Mouse (Mus musculus): ENCODE data around the gene Cfdp1. TPM values are rescaled to one million over a fixed set of nuclear protein-coding genes. Genes with fewer than 3 reads are reported as not detected.

Gene Cfdp1
- polyA plus RNA-seq, 1 experiment = 2.4 TPM

DNA sequence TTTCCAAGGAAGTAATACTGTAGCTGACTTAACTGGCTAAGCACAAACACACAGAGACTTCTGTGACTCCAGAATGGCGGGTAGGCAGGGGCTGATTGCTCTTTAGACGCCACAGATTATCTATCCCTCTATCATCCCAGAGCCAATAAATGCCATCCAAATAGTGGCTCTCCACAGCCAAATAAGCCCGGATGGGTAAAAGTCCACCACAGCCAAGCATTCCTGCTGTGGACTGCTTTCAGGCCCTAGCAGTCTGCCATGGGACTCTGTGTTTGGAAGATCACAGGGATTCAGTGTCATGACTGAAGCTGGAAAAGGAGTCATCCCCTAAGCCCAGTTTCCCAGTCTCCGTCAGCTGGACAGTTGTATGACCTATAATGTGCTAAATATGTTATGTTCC, 126.5 kb downstream of the Cfdp1 start:
- WGBS = 76% methylated on average over 4 of the region's 4 CpGs
- DNase-seq (ENCODE audit: low read depth in 1 of 2, low spot score in 2 of 2) = no peak
- H3K36me3 ChIP-seq (ENCODE audit: control insufficient read depth, insufficient read depth, low read length) = no peaks in the 10 kb centered on the region
- no peak overlapping the region for H3K27ac ChIP-seq (ENCODE audit: insufficient read depth, low read length)
- no peak overlapping the region for H3K4me3 ChIP-seq (ENCODE audit: extremely low read depth, insufficient read depth, insufficient read length)
- H3K4me1 ChIP-seq (ENCODE audit: control insufficient read depth, insufficient read depth, insufficient read length) = peaks cover 6% of the 10 kb centered on the region; the same call in 1 of the 2 replicates
- peaks cover 16% of the 10 kb centered on the region for H3K27me3 ChIP-seq (ENCODE audit: control insufficient read depth, insufficient read depth, low read length)
- TF ChIP-seq POLR2A (IDR thresholded peaks at IDR 0.05; ENCODE audit: low read depth, low read length) (no peak), CTCF (IDR thresholded peaks at IDR 0.05; ENCODE audit: extremely low read depth, insufficient read depth, insufficient read length, insufficient replicate concordance) (no peak)

DNA sequence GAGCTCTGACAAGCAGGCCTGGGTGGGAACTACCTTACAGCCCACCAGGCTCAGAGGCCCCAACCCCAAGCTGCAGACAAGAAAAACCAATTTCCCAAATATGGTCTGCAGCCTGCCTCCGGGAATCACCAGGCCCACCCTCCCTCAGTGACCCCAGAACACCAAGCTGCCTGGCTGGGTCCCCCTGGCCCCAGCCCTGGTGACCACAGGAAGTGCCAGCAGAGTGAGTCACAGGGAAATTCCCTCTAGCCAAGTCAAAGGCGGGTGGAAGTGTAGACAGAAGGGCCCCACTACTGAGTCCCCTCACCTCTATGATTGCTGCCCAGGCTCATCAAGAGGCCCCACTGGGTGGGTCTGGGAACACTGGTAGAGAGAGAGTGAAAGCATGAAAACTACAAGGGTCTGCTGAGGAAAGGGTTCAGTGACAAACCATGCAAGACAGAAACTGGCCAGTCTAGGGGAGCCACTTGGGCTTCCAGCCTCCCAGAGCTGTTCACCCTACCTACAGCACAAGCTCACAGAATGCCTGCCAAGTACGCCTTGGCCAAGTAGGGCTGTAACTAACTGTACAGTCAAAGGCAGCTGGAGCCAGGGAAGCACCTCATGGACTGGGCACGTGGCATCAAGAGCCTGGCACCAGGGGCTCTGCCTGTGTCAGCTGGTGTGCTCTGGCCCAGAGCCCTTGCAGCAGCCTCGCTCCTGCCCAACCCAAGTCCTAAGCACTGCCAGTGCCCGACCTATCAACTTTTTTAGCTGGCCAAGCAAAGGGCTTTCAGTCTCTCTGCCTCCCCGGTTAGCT, 127.8 kb downstream of the Cfdp1 start:
- WGBS = 57% methylated on average over 7 of the region's 7 CpGs
- Histone ChIP-seq H3K36me3 (ENCODE audit: control insufficient read depth, insufficient read depth, low read length) (no peaks in the 10 kb centered on the region), H3K4me1 (ENCODE audit: control insufficient read depth, insufficient read depth, insufficient read length) (peaks cover 2% of the 10 kb centered on the region; the same call in 1 of the 2 replicates), H3K27ac (ENCODE audit: insufficient read depth, low read length) (peak overlapping the region; percentile 16; the same call in 1 of the 2 replicates), H3K4me3 (ENCODE audit: extremely low read depth, insufficient read depth, insufficient read length) (no peak overlapping the region), H3K27me3 (ENCODE audit: control insufficient read depth, insufficient read depth, low read length) (peaks cover 7% of the 10 kb centered on the region)
- TF ChIP-seq CTCF (IDR thresholded peaks at IDR 0.05; ENCODE audit: extremely low read depth, insufficient read depth, insufficient read length, insufficient replicate concordance) = no peak
- DNase-seq (ENCODE audit: low read depth in 1 of 2, low spot score in 2 of 2) = no peak

DNA sequence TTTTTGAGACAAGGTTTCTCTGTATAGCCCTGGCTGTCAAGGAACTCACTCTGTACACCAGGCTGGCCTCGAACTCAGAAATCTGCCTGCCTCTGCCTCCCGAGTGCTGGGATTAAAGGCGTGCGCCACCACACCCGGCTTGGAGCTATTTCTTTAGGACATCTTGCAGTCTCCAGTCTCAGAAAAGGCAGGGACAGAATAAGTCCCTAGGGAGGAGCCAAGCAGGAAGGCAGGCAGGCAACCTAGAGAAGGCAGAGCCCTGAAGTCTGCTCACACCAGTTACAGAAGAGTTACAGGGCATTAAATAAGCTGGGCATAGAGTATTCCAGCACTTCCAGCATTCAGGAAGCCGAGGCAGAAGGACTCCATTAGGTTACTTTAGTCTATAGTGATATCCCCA, 128.8 kb downstream of the Cfdp1 start:
- no peak overlapping the region for H3K27ac ChIP-seq (ENCODE audit: insufficient read depth, low read length)

DNA sequence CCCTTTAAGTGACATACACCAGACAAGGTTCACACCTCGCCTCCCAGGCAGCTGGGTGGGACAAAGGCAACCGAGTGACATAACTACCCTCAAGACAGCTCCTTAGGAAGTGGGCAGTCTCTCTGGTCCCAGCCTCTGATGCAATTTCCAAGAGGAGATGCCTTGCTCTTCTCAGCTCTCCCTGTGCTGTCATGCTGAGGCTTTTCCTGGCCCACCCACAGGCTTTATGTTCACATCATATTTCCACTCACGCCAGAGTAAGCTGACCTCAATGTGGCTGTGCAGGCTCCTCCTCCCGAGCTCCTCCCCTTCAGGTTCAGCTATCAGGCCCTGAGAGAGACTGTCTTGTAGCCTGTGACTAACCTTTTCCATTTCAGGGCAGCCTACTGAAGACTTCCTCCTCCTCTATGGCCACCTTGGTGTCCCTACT, 134.0 kb downstream of the Cfdp1 start:
- TF ChIP-seq CTCF (IDR thresholded peaks at IDR 0.05; ENCODE audit: extremely low read depth, insufficient read depth, insufficient read length, insufficient replicate concordance) (no peak), POLR2A (IDR thresholded peaks at IDR 0.05; ENCODE audit: low read depth, low read length) (no peak)
- Histone ChIP-seq H3K27me3 (ENCODE audit: control insufficient read depth, insufficient read depth, low read length) (no peaks in the 10 kb centered on the region), H3K4me1 (ENCODE audit: control insufficient read depth, insufficient read depth, insufficient read length) (no peaks in the 10 kb centered on the region), H3K36me3 (ENCODE audit: control insufficient read depth, insufficient read depth, low read length) (no peaks in the 10 kb centered on the region), H3K27ac (ENCODE audit: insufficient read depth, low read length) (no peak overlapping the region), H3K4me3 (ENCODE audit: extremely low read depth, insufficient read depth, insufficient read length) (no peak overlapping the region)
- no peak for DNase-seq (ENCODE audit: low read depth in 1 of 2, low spot score in 2 of 2)
- WGBS = 47% methylated on average over 4 of the region's 4 CpGs

More for the DNA sequence above, 128.8 kb downstream of the Cfdp1 start:
- Histone ChIP-seq H3K27me3 (ENCODE audit: control insufficient read depth, insufficient read depth, low read length) (no peaks in the 10 kb centered on the region), H3K4me3 (ENCODE audit: extremely low read depth, insufficient read depth, insufficient read length) (no peak overlapping the region), H3K4me1 (ENCODE audit: control insufficient read depth, insufficient read depth, insufficient read length) (no peaks in the 10 kb centered on the region), H3K36me3 (ENCODE audit: control insufficient read depth, insufficient read depth, low read length) (no peaks in the 10 kb centered on the region)
- WGBS = 83% methylated on average over 6 of the region's 6 CpGs
- DNase-seq (ENCODE audit: low read depth in 1 of 2, low spot score in 2 of 2) = no peak
- no peak for TF ChIP-seq CTCF (IDR thresholded peaks at IDR 0.05; ENCODE audit: extremely low read depth, insufficient read depth, insufficient read length, insufficient replicate concordance)
- TF ChIP-seq POLR2A (IDR thresholded peaks at IDR 0.05; ENCODE audit: low read depth, low read length) = no peak

DNA sequence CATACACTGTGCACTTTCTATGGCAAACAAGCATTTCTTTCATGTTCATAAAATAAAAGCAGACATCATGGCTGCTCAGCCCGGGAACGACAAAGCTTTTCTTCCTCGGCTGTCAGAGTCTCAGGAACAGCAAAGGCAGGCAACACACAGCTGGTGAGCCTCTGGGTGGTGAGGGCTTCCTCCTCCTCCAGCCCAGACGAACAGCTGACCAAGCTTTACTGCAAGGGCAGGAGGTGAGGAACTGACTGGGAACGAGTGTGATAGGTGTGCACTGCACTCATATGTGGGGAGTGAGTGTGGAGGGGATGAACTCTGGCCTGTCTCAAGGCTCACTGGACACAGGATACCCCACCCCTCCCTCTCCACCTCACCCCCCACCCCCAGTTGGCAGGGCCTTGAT, 135.2 kb downstream of the Cfdp1 start:
- no peaks in the 10 kb centered on the region for H3K27me3 ChIP-seq (ENCODE audit: control insufficient read depth, insufficient read depth, low read length)
- H3K36me3 ChIP-seq (ENCODE audit: control insufficient read depth, insufficient read depth, low read length) = no peaks in the 10 kb centered on the region
- no peak for DNase-seq (ENCODE audit: low read depth in 1 of 2, low spot score in 2 of 2)
- no peak overlapping the region for H3K4me3 ChIP-seq (ENCODE audit: extremely low read depth, insufficient read depth, insufficient read length)
- H3K27ac ChIP-seq (ENCODE audit: insufficient read depth, low read length) = no peak overlapping the region
- WGBS = 36% methylated on average over 5 of the region's 5 CpGs
- TF ChIP-seq POLR2A (IDR thresholded peaks at IDR 0.05; ENCODE audit: low read depth, low read length) = no peak
- TF ChIP-seq CTCF (IDR thresholded peaks at IDR 0.05; ENCODE audit: extremely low read depth, insufficient read depth, insufficient read length, insufficient replicate concordance) = no peak
- no peaks in the 10 kb centered on the region for H3K4me1 ChIP-seq (ENCODE audit: control insufficient read depth, insufficient read depth, insufficient read length)

Other genes with a start within 250 kb of the Cfdp1 start
- gene Ldhd, start 223.9 kb downstream of the Cfdp1 start, polyA plus RNA-seq (2012; rRNA removed) = 1.2 and 1.8 TPM in 2 replicates
- 4.9 and 5.2 TPM in 2 replicates for gene Zfp1, start 210.9 kb downstream of the Cfdp1 start, polyA plus RNA-seq (2012; rRNA removed)
- gene Ctrb1, start 163.3 kb downstream of the Cfdp1 start, polyA plus RNA-seq (2012; rRNA removed) = 23,675 and 41,549 TPM in 2 replicates
- gene Bcar1, start 110.5 kb downstream of the Cfdp1 start, polyA plus RNA-seq (2012; rRNA removed) = 20.4 and 25.1 TPM in 2 replicates
- gene Tmem170, start 22.5 kb upstream of the Cfdp1 start, polyA plus RNA-seq (2012; rRNA removed) = 1.2 and 1.6 TPM in 2 replicates
- gene Chst5, start 56.2 kb upstream of the Cfdp1 start, polyA plus RNA-seq (2012; rRNA removed) = 0.13 TPM in 1 of 2 replicates, not detected in the other
- 2.1 and 3.1 TPM in 2 replicates for gene Tmem231, start 79.6 kb upstream of the Cfdp1 start, polyA plus RNA-seq (2012; rRNA removed)
- gene Gabarapl2, start 86.4 kb upstream of the Cfdp1 start, polyA plus RNA-seq (2012; rRNA removed) = 15.9 and 25.4 TPM in 2 replicates
- gene Adat1, start 138.0 kb upstream of the Cfdp1 start, polyA plus RNA-seq (2012; rRNA removed) = 2.2 and 2.6 TPM in 2 replicates
- 25.2 and 27.9 TPM in 2 replicates for gene Kars, start 157.0 kb upstream of the Cfdp1 start, polyA plus RNA-seq (2012; rRNA removed)
- 6.9 and 8.1 TPM in 2 replicates for gene Terf2ip, start 157.1 kb upstream of the Cfdp1 start, polyA plus RNA-seq (2012; rRNA removed)
- not detected in 2 replicates for gene Gm6793, start 160.7 kb upstream of the Cfdp1 start, polyA plus RNA-seq (2012; rRNA removed)